22 mouse cellular contexts compared by ENCODE assay signal in the genomic region with DNA sequence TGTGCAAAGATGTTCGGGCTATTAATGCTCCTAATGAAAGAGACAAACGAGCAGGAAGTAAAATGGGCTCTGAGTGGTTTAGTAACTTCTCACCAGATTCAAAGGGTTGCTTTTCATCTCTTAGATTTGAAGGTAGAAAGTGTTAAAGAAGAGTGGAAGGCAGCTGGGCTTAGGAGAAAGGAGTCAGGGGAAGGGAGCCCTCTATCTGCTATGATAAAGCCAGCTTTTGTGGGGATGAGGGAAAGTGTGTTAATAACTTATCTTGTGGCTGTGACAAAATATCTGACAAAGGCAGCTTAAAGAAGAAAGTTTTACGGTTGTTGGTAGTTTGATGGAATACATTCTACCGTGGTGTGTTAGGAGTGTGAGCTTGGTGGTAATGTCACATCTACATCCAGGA. TPM values are rescaled to one million over a fixed set of nuclear protein-coding genes. Genes with fewer than 3 reads are reported as not detected.
DNase-seq lines count a peak whose midpoint lies in the region; ATAC-seq and TF ChIP-seq lines count a peak whose summit lies in the region.
"Had no signal": no experiment of that assay in that cellular context is flagged by ENCODE, and none has a peak within 500 bp of the region (broad histone marks: within the 10 kb centered on the region; RNA-seq: fewer than 3 reads in every experiment).

No protein-coding gene starts in this region.

- no peak for TF ChIP-seq EP300 in heart, adult 2 months (IDR thresholded peaks at IDR 0.05; ENCODE audit: insufficient read depth, low read depth, low read length)
- TF ChIP-seq EP300 in CH12.LX (IDR thresholded peaks at IDR 0.05; ENCODE audit: low read length) = no peak

- no peak for DNase-seq in heart, adult 2 months
- no peak for DNase-seq in liver
- no peak for DNase-seq in CH12.LX (ENCODE audit: extremely low read depth)
- DNase-seq in spleen, postnatal 4 days (ENCODE audit: low spot score in 2 of 2) = no peak
- DNase-seq: adrenal gland, adult 2 months; cerebellum, adult 8-10 months; cerebellum, postnatal 36 days; embryo, embryonic 11 days; kidney, adult 18-20 months; lung, postnatal 10 days; thymus, postnatal 14 days had no signal

- in situ Hi-C loops in CH12.LX (cut with MboI; ENCODE audit: low pct_ligation_motif_present, low pct_unique_long_range_greater_than_20kb, low sequenced_read_pairs) = loop anchor here (5.0 kb wide), 1 partner anchor 90 kb away; no protein-coding TSS in a partner anchor

- no peak for ATAC-seq in heart, embryonic 13.5 days (ENCODE audit: extremely low read depth, insufficient number of reproducible peaks, low FRiP score, low TSS enrichment)
- ATAC-seq in liver, embryonic 12.5 days = no peak
- ATAC-seq in megakaryocyte-erythroid progenitor cell, adult 5-6 weeks (replicated peaks; ENCODE audit: low FRiP score, low TSS enrichment, poor library complexity, severe bottlenecking) = 0 out of 2 replicates have a peak, but pooled peaks have one; percentile 42
- no peak for ATAC-seq in forebrain, embryonic 16.5 days
- ATAC-seq: forebrain, embryonic 13.5 days had no signal

- H3K27me3 ChIP-seq in heart, embryonic 13.5 days (replicated peaks) = no peaks in the 10 kb centered on the region
- H3K27me3 ChIP-seq in heart, adult 2 months (ENCODE audit: control insufficient read depth, insufficient read depth, low read length) = no peaks in the 10 kb centered on the region
- no peaks in the 10 kb centered on the region for H3K27me3 ChIP-seq in liver, embryonic 12.5 days (replicated peaks)
- H3K27me3 ChIP-seq in CH12.LX (replicated peaks) = no peaks in the 10 kb centered on the region
- no peaks in the 10 kb centered on the region for H3K27me3 ChIP-seq in forebrain, embryonic 16.5 days (replicated peaks; ENCODE audit: control insufficient read depth, insufficient read depth, low read length)
- H3K27me3 ChIP-seq: forebrain, embryonic 13.5 days; heart, embryonic 12.5 days; midbrain, embryonic 12.5 days had no signal

- intact Hi-C loops in heart, adult 2 months (cut with DNase I) = no loop called here

- peak overlapping the region; percentile 42; the same call in 1 of the 2 replicates for H3K27ac ChIP-seq in heart, embryonic 13.5 days (replicated peaks)
- H3K27ac ChIP-seq in heart, adult 2 months = no peak overlapping the region
- peak overlapping the region; percentile 27; the same call in 1 of the 2 replicates for H3K27ac ChIP-seq in liver, embryonic 12.5 days
- H3K27ac ChIP-seq in CH12.LX (ENCODE audit: insufficient read depth, low read depth) = peak overlapping the region; percentile 1; the same call in 1 of the 2 replicates
- no peak overlapping the region for H3K27ac ChIP-seq in forebrain, embryonic 16.5 days (ENCODE audit: low read length)
- H3K27ac ChIP-seq: forebrain, embryonic 13.5 days; hindbrain, embryonic 14.5 days; kidney, postnatal 0 days; midbrain, embryonic 12.5 days had no signal

- peak; percentile 3 for TF ChIP-seq RAD21 in CH12.LX (IDR thresholded peaks at IDR 0.05; ENCODE audit: low read depth, low read length)

- WGBS in heart, embryonic 13.5 days = 24% methylated on average over 4 of the region's 4 CpGs
- WGBS in heart, adult 2 months = 44% methylated on average over 4 of the region's 4 CpGs
- WGBS in liver, embryonic 12.5 days (ENCODE audit: insufficient replicate concordance) = 31% methylated on average over 4 of the region's 4 CpGs
- WGBS in forebrain, embryonic 16.5 days = 45% methylated on average over 4 of the region's 4 CpGs

- no peak for TF ChIP-seq CTCF in heart, adult 2 months (IDR thresholded peaks at IDR 0.05)
- peak in 1 of 2 experiments; percentile 24; a peak in 2 of 4 replicates for TF ChIP-seq CTCF in CH12.LX (conservative IDR thresholded peaks at IDR 0.05 in 1 of 2, IDR thresholded peaks at IDR 0.05 in 1 of 2; ENCODE audit: low read depth in 2 of 2, low read length in 2 of 2)

- H3K4me1 ChIP-seq in heart, embryonic 13.5 days = peaks cover 3% of the 10 kb centered on the region; the same call in 1 of the 2 replicates
- peaks cover 2% of the 10 kb centered on the region; the same call in 1 of the 2 replicates for H3K4me1 ChIP-seq in heart, adult 2 months (ENCODE audit: control insufficient read depth, insufficient read depth, low read length)
- peaks cover 25% of the 10 kb centered on the region for H3K4me1 ChIP-seq in liver, embryonic 12.5 days
- H3K4me1 ChIP-seq in CH12.LX (ENCODE audit: control insufficient read depth in 1 of 2, insufficient read depth in 2 of 2) = peaks cover 0 to 30% of the 10 kb centered on the region in 2 experiments; a peak in 2 of 4 replicates
- no peaks in the 10 kb centered on the region for H3K4me1 ChIP-seq in forebrain, embryonic 16.5 days (replicated peaks; ENCODE audit: control insufficient read depth, insufficient read depth, low read length)
- H3K4me1 ChIP-seq: forebrain, embryonic 13.5 days; heart, embryonic 12.5 days; midbrain, embryonic 12.5 days had no signal

- no peaks in the 10 kb centered on the region for H3K36me3 ChIP-seq in heart, embryonic 13.5 days
- no peaks in the 10 kb centered on the region for H3K36me3 ChIP-seq in heart, adult 2 months (ENCODE audit: control insufficient read depth, insufficient read depth, low read length)
- H3K36me3 ChIP-seq in liver, embryonic 12.5 days = no peaks in the 10 kb centered on the region
- H3K36me3 ChIP-seq in CH12.LX (replicated peaks in 1 of 2; ENCODE audit: control insufficient read depth in 1 of 2, insufficient read depth in 1 of 2, low read length in 1 of 2) = no peaks in the 10 kb centered on the region
- no peaks in the 10 kb centered on the region for H3K36me3 ChIP-seq in forebrain, embryonic 16.5 days (ENCODE audit: control insufficient read depth, insufficient read depth)
- H3K36me3 ChIP-seq: G1E; heart, embryonic 12.5 days; midbrain, embryonic 12.5 days had no signal

- no peak for TF ChIP-seq POLR2A in heart, adult 2 months (IDR thresholded peaks at IDR 0.05; ENCODE audit: insufficient read depth, low read depth, low read length)
- no peak for TF ChIP-seq POLR2A in CH12.LX (IDR thresholded peaks at IDR 0.05; ENCODE audit: low read depth, low read length)

- dilution Hi-C loops in CH12.LX (cut with MboI; ENCODE audit: extremely low pct_ligation_motif_present, extremely low pct_unique_long_range_greater_than_20kb, low sequenced_read_pairs) = no loop called here

- no peaks in the 10 kb centered on the region for H3K9me3 ChIP-seq in heart, embryonic 13.5 days
- H3K9me3 ChIP-seq in liver, embryonic 12.5 days (replicated peaks) = no peaks in the 10 kb centered on the region
- H3K9me3 ChIP-seq in CH12.LX (replicated peaks; ENCODE audit: low read length) = no peaks in the 10 kb centered on the region
- H3K9me3 ChIP-seq in forebrain, embryonic 16.5 days (ENCODE audit: control insufficient read depth, low read length) = no peaks in the 10 kb centered on the region
- H3K9me3 ChIP-seq: forebrain, embryonic 13.5 days; G1E; heart, embryonic 12.5 days; midbrain, embryonic 12.5 days had no signal

- H3K9ac ChIP-seq in heart, embryonic 13.5 days = no peak overlapping the region
- H3K9ac ChIP-seq in heart, adult 2 months (ENCODE audit: low read depth, low read length) = no peak overlapping the region
- H3K9ac ChIP-seq in liver, embryonic 12.5 days = no peak overlapping the region
- H3K9ac ChIP-seq in CH12.LX (ENCODE audit: insufficient read depth, low read depth) = peak overlapping the region; percentile 3; the same call in 1 of the 2 replicates
- no peak overlapping the region for H3K9ac ChIP-seq in forebrain, embryonic 16.5 days (replicated peaks; ENCODE audit: low read depth, low read length)
- H3K9ac ChIP-seq: forebrain, embryonic 13.5 days; heart, embryonic 12.5 days; hindbrain, embryonic 14.5 days; midbrain, embryonic 12.5 days had no signal

- no peak overlapping the region for H3K4me3 ChIP-seq in heart, embryonic 13.5 days
- H3K4me3 ChIP-seq in heart, adult 2 months = no peak overlapping the region
- H3K4me3 ChIP-seq in liver, embryonic 12.5 days = no peak overlapping the region
- no peak overlapping the region for H3K4me3 ChIP-seq in CH12.LX (replicated peaks in 1 of 3; ENCODE audit: low read depth in 2 of 3, low read length in 2 of 3, poor library complexity in 1 of 3)
- H3K4me3 ChIP-seq in forebrain, embryonic 16.5 days (replicated peaks; ENCODE audit: low read length) = no peak overlapping the region
- H3K4me3 ChIP-seq: forebrain, embryonic 13.5 days; heart, embryonic 12.5 days; midbrain, embryonic 12.5 days had no signal

- H3K79me2 ChIP-seq in heart, adult 2 months (replicated peaks; ENCODE audit: control insufficient read depth, insufficient read depth, low read length) = no peaks in the 10 kb centered on the region
- H3K79me2 ChIP-seq in CH12.LX (replicated peaks; ENCODE audit: control insufficient read depth, extremely low read depth, insufficient read depth, poor library complexity, severe bottlenecking) = no peaks in the 10 kb centered on the region

- H3K4me2 ChIP-seq in heart, embryonic 13.5 days = no peak overlapping the region
- no peak overlapping the region for H3K4me2 ChIP-seq in liver, embryonic 12.5 days
- no peak overlapping the region for H3K4me2 ChIP-seq in CH12.LX (ENCODE audit: insufficient read depth, low read depth, poor library complexity, severe bottlenecking)
- H3K4me2 ChIP-seq in forebrain, embryonic 16.5 days (ENCODE audit: low read length) = no peak overlapping the region
- H3K4me2 ChIP-seq: forebrain, embryonic 13.5 days; heart, embryonic 12.5 days; hindbrain, embryonic 14.5 days; liver, embryonic 11.5 days; midbrain, embryonic 12.5 days had no signal

RNA-seq across cellular contexts. Expression of a gene that starts 6.1 kb away (rescaled TPM):
- 0.27 and 0.31 TPM in 2 replicates for polyA plus RNA-seq in heart, embryonic 13.5 days (2015; fragmentation: Nextera tagmentation; extraction: Ambion mirVana)
- total RNA-seq in heart, adult 2 months (2021) = 1 to 10 TPM in 1 of 2 experiments, under 1 TPM in 1; 0.82 to 1.2 TPM
- polyA plus RNA-seq in heart, adult 2 months (2012; rRNA removed) = 2.2 and 3.1 TPM in 2 replicates
- 1.6 TPM in 2 replicates for polyA plus RNA-seq in liver, embryonic 12.5 days (2016; fragmentation: Nextera tagmentation; extraction: Ambion mirVana)
- total RNA-seq in CH12.LX (2012; rRNA removed) (1.0 and 1.2 TPM in 2 replicates), CH12.LX (2014; rRNA removed) (0.54 and 0.86 TPM in 2 replicates)
- 1.8 and 2.1 TPM in 2 replicates for polyA plus RNA-seq in CH12.LX (2012; ENCODE audit: insufficient read length, low read depth)
- not detected in 2 replicates for total RNA-seq in megakaryocyte-erythroid progenitor cell, adult 5-6 weeks (2014; fragmentation: Nextera tagmentation)
- 0.27 and 5.4 TPM in 2 replicates for total RNA-seq in megakaryocyte-erythroid progenitor cell, adult 5-6 weeks (2017)
- polyA plus RNA-seq in forebrain, embryonic 16.5 days (2015; fragmentation: Nextera tagmentation; extraction: Ambion mirVana) = 0.92 and 1.2 TPM in 2 replicates
- polyA plus RNA-seq: G1E had no signal

RNA-seq across cellular contexts. Expression of a gene that starts 25.7 kb away (rescaled TPM):
- 0.66 and 0.83 TPM in 2 replicates for polyA plus RNA-seq in heart, embryonic 13.5 days (2015; fragmentation: Nextera tagmentation; extraction: Ambion mirVana)
- total RNA-seq in heart, adult 2 months (2021) = under 1 TPM; 0.27 to 0.97 TPM
- polyA plus RNA-seq in heart, adult 2 months (2012; rRNA removed) = 1.7 TPM in 2 replicates
- 1.9 TPM in 2 replicates for polyA plus RNA-seq in liver, embryonic 12.5 days (2016; fragmentation: Nextera tagmentation; extraction: Ambion mirVana)
- total RNA-seq in CH12.LX (2012; rRNA removed) (not detected in 2 replicates), CH12.LX (2014; rRNA removed) (not detected in 2 replicates)
- polyA plus RNA-seq in CH12.LX (2012; ENCODE audit: insufficient read length, low read depth) = not detected in 2 replicates
- total RNA-seq in megakaryocyte-erythroid progenitor cell, adult 5-6 weeks (2014; fragmentation: Nextera tagmentation) = 0.37 and 1.3 TPM in 2 replicates
- total RNA-seq in megakaryocyte-erythroid progenitor cell, adult 5-6 weeks (2017) = 6.9 and 23.4 TPM in 2 replicates
- 0.16 TPM in 1 of 2 replicates, not detected in the other for polyA plus RNA-seq in forebrain, embryonic 16.5 days (2015; fragmentation: Nextera tagmentation; extraction: Ambion mirVana)
- polyA plus RNA-seq: G1E had no signal

Comparison
In these comparisons a context has a peak if more than half of its experiments do, and no peak if none do; other contexts are left out.
1. H3K27ac ChIP-seq: peak in heart, embryonic 13.5 days (single experiment), liver, embryonic 12.5 days (single experiment) and CH12.LX (single experiment); none in heart, adult 2 months (single experiment) and forebrain, embryonic 16.5 days (single experiment).